ENCODE assay signal across 9 mouse cellular contexts in the genomic region with DNA sequence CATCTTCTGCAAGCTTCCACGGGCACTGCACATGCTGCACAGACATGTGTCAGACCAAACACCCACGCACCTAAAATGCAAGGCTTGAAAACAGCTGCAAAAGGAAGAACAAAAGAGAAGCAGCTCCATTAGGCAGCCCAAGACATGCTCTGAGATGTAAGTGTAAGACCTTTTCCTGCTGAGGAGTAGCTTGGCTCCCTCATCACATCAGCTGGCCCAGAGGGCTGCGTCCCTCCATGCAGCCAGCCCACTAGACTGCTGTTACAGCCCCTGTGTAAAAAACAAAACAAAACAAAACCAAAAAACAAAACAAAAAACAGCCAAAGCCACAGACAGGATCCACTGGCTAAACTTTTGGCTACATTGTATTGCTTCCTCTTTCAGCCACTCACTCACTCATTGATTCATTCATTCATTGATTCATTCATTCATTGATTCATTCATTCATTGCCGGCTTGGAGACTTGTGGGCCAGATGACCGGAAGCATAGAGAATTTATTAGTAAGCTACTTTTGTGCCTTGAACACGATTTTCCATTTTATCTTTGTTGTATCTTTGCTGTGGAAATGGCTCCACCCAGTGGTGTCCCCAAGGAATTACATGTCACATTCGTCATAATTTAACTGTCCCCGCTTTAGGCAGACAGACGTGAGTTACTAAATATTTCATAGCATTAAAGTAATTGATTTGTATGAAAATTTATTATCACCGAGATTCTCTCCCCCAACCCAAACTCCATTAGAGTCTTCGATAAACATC.
DNase-seq lines count a peak whose midpoint lies in the region; ATAC-seq and TF ChIP-seq lines count a peak whose summit lies in the region.
"Had no signal": no experiment of that assay in that cellular context is flagged by ENCODE, and none has a peak within 500 bp of the region (broad histone marks: within the 10 kb centered on the region; RNA-seq: fewer than 3 reads in every experiment).

No protein-coding gene starts in this region.

- no peak overlapping the region for H3K9ac ChIP-seq in intestine, embryonic 15.5 days
- H3K9ac ChIP-seq in limb, embryonic 15.5 days = no peak overlapping the region
- H3K9ac ChIP-seq: hindbrain, embryonic 15.5 days had no signal

- H3K4me3 ChIP-seq in cerebellum, adult 2 months (replicated peaks; ENCODE audit: insufficient read depth, low read depth, low read length) = no peak overlapping the region
- H3K4me3 ChIP-seq in thymus, adult 2 months (ENCODE audit: control insufficient read depth, insufficient read depth, low read length) = no peak overlapping the region
- H3K4me3 ChIP-seq in intestine, embryonic 15.5 days (replicated peaks) = no peak overlapping the region
- no peak overlapping the region for H3K4me3 ChIP-seq in limb, embryonic 15.5 days
- H3K4me3 ChIP-seq: hindbrain, embryonic 15.5 days had no signal

- no peaks in the 10 kb centered on the region for H3K27me3 ChIP-seq in cerebellum, adult 2 months (ENCODE audit: control insufficient read depth, insufficient read depth, low read length)
- no peaks in the 10 kb centered on the region for H3K27me3 ChIP-seq in thymus, adult 2 months (ENCODE audit: control insufficient read depth, insufficient read depth, low read length)
- H3K27me3 ChIP-seq in intestine, embryonic 15.5 days (replicated peaks) = no peaks in the 10 kb centered on the region
- H3K27me3 ChIP-seq in limb, embryonic 15.5 days = no peaks in the 10 kb centered on the region
- H3K27me3 ChIP-seq: hindbrain, embryonic 15.5 days had no signal

- 13% methylated on average over 11 of the region's 11 CpGs for WGBS in cerebellum, adult 2 months
- WGBS in thymus, adult 2 months = 26% methylated on average over 11 of the region's 11 CpGs
- 21% methylated on average over 11 of the region's 11 CpGs for WGBS in intestine, embryonic 15.5 days
- WGBS in limb, embryonic 15.5 days = 15% methylated on average over 11 of the region's 11 CpGs

- no peaks in the 10 kb centered on the region for H3K4me1 ChIP-seq in cerebellum, adult 2 months (ENCODE audit: control insufficient read depth, insufficient read depth, low read length)
- H3K4me1 ChIP-seq in thymus, adult 2 months (replicated peaks; ENCODE audit: control insufficient read depth, insufficient read depth, low read length) = no peaks in the 10 kb centered on the region
- H3K4me1 ChIP-seq in intestine, embryonic 15.5 days (replicated peaks) = no peaks in the 10 kb centered on the region
- peaks cover 24% of the 10 kb centered on the region for H3K4me1 ChIP-seq in limb, embryonic 15.5 days

- TF ChIP-seq POLR2A in cerebellum, adult 2 months (IDR thresholded peaks at IDR 0.05; ENCODE audit: borderline replicate concordance, insufficient read depth, low read length) = no peak
- TF ChIP-seq POLR2A in thymus, adult 2 months (IDR thresholded peaks at IDR 0.05; ENCODE audit: control insufficient read depth, extremely low read depth, insufficient read depth, low read length, poor library complexity) = no peak

- no peak overlapping the region for H3K27ac ChIP-seq in cerebellum, adult 2 months (ENCODE audit: insufficient read depth, low read length)
- no peak overlapping the region for H3K27ac ChIP-seq in thymus, adult 2 months (ENCODE audit: control insufficient read depth, insufficient read depth, low read length)
- no peak overlapping the region for H3K27ac ChIP-seq in intestine, embryonic 15.5 days
- H3K27ac ChIP-seq in limb, embryonic 15.5 days = peak overlapping the region; percentile 77
- H3K27ac ChIP-seq: hindbrain, embryonic 15.5 days had no signal

- no peaks in the 10 kb centered on the region for H3K9me3 ChIP-seq in intestine, embryonic 15.5 days
- H3K9me3 ChIP-seq in limb, embryonic 15.5 days = no peaks in the 10 kb centered on the region
- H3K9me3 ChIP-seq: hindbrain, embryonic 15.5 days had no signal

- DNase-seq in cerebellum, adult 2 months = peak; percentile 32 to 38
- peak; percentile 43 for DNase-seq in thymus, adult 2 months
- DNase-seq in thymus, adult 18-20 months = no peak
- peak; percentile 75 for DNase-seq in embryo, embryonic 9.5 days (ENCODE audit: extremely low spot score)
- peak; percentile 55 for DNase-seq in right cerebral cortex, postnatal 25 days

- TF ChIP-seq CTCF in cerebellum, adult 2 months (IDR thresholded peaks at IDR 0.05; ENCODE audit: borderline replicate concordance, insufficient read depth, low read depth, low read length) = peak; percentile 26; the same call in 1 of the 2 replicates
- no peak for TF ChIP-seq CTCF in thymus, adult 2 months (IDR thresholded peaks at IDR 0.05; ENCODE audit: borderline replicate concordance, control insufficient read depth, extremely low read depth, insufficient read depth, low read length, poor library complexity)

- H3K4me2 ChIP-seq in intestine, embryonic 15.5 days (replicated peaks) = no peak overlapping the region
- no peak overlapping the region for H3K4me2 ChIP-seq in limb, embryonic 15.5 days
- H3K4me2 ChIP-seq: hindbrain, embryonic 15.5 days had no signal

- no peak for ATAC-seq in cerebellum, adult (ENCODE audit: insufficient number of reproducible peaks, low FRiP score, low TSS enrichment)
- 0 out of 2 replicates have a peak, but pooled peaks have one; percentile 10 for ATAC-seq in intestine, embryonic 15.5 days
- ATAC-seq in limb, embryonic 15.5 days (ENCODE audit: insufficient number of reproducible peaks, low FRiP score, low TSS enrichment, low read depth) = no peak

- H3K36me3 ChIP-seq in thymus, adult 2 months (ENCODE audit: control insufficient read depth, insufficient read depth, low read length) = no peaks in the 10 kb centered on the region
- no peaks in the 10 kb centered on the region for H3K36me3 ChIP-seq in intestine, embryonic 15.5 days
- H3K36me3 ChIP-seq in limb, embryonic 15.5 days = no peaks in the 10 kb centered on the region
- H3K36me3 ChIP-seq: hindbrain, embryonic 15.5 days had no signal

Comparison
In these comparisons a context has a peak if more than half of its experiments do, and no peak if none do; other contexts are left out.
1. DNase-seq: peak in cerebellum, adult 2 months (2 of 2), thymus, adult 2 months (single experiment), embryo, embryonic 9.5 days (single experiment) and right cerebral cortex, postnatal 25 days (single experiment); none in thymus, adult 18-20 months (0 of 2).